Mouse (Mus musculus): ENCODE measurements at regions not wholly inside any gene's neighbourhood (a gene's known extent, or its start where the extent isn't known, plus 50 kb on each side); places are given as distances from the start of the nearest gene placed in this dataset.

DNA sequence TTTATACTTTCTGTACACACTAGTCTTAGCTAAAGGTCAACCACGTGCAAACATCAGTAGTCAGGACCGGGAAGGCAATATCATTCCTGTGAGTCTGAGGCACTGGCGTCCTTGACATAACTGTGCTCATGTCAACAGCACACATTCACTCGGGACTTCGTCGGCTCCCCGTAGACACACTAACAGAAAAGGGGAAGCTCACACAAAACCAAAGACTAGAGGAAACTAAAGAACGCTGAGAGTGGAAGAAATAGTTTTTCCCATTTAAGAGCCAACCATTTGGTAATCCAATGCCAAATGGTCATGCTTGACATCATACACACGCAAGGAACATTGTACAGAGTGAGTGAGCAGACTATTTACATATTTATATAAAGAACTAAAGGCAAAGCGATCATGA lies 85.2 kb upstream of the Speer2 start:
- TF ChIP-seq CTCF (IDR thresholded peaks at IDR 0.05; ENCODE audit: low read depth) (no peak), EP300 (IDR thresholded peaks at IDR 0.05; ENCODE audit: low read depth) (no peak)
